Mouse (Mus musculus) lung, adult 10 weeks (tissue): Measurements from ENCODE around the gene Cyp3a16. TPM values are rescaled to one million over a fixed set of nuclear protein-coding genes. Genes with fewer than 3 reads are reported as not detected.

Source experiments
- polyA plus RNA-seq: library from polyadenylated mRNA; stranded (reverse); fragments of 350-450 nt; fragmentation: Illumina TruSeq; extraction: RNeasy Lipid Tissue Mini Kit (QIAGEN cat#74804); gene quantifications from one replicate; pipeline ENCODE4 v1.2.3, GENCODE M21; 2014; ENCODE audit warnings: low read depth, low replicate concordance; ENCODE audit not compliant: insufficient read depth

Cyp3a16 gene
- not detected for polyA plus RNA-seq

GRCm38 (mm10) chr5:145469623-145470022, at the start of gene Cyp3a16:
TSS of gene Cyp3a16 (minus strand) at chr5:145469723.

Other genes with a start within 250 kb of the Cyp3a16 start
- 17.6 TPM for gene Zfp655, start 238.0 kb downstream of the Cyp3a16 start, polyA plus RNA-seq
- 4.7 TPM for gene Zscan25, start 189.2 kb downstream of the Cyp3a16 start, polyA plus RNA-seq
- gene Cyp3a57, start 124.4 kb downstream of the Cyp3a16 start, polyA plus RNA-seq, result 0.11 TPM
- gene Cyp3a41b, start 115.0 kb upstream of the Cyp3a16 start, polyA plus RNA-seq, result not detected